Comparison of ENCODE assay signal across 9 mouse cellular contexts in genomic region chr11:94243422-94244180, GRCm38 (mm10). TPM values are rescaled to one million over a fixed set of nuclear protein-coding genes. Genes with fewer than 3 reads are reported as not detected.
DNase-seq lines count a peak whose midpoint lies in the region; ATAC-seq and TF ChIP-seq lines count a peak whose summit lies in the region.
"Had no signal": no experiment of that assay in that cellular context is flagged by ENCODE, and none has a peak within 500 bp of the region (broad histone marks: within the 10 kb centered on the region; RNA-seq: fewer than 3 reads in every experiment).

No protein-coding gene starts in this region.

- peak overlapping the region; percentile 51; the same call in 1 of the 2 replicates for H3K9ac ChIP-seq in kidney, embryonic 14.5 days (ENCODE audit: low read depth, low read length)
- H3K9ac ChIP-seq in hindbrain, embryonic 16.5 days (ENCODE audit: low read depth, low read length): no peak overlapping the region; the same call in 1 of the 2 replicates
- no peak overlapping the region for H3K9ac ChIP-seq in midbrain, embryonic 14.5 days (replicated peaks; ENCODE audit: low read length)

- H3K9me3 ChIP-seq in kidney, embryonic 14.5 days (ENCODE audit: control insufficient read depth, low read length): no peaks in the 10 kb centered on the region
- H3K9me3 ChIP-seq in hindbrain, embryonic 16.5 days (ENCODE audit: control insufficient read depth, low read length): no peaks in the 10 kb centered on the region
- H3K9me3 ChIP-seq in midbrain, embryonic 14.5 days (ENCODE audit: control insufficient read depth, low read length): no peaks in the 10 kb centered on the region

- H3K27ac ChIP-seq in kidney, embryonic 14.5 days (ENCODE audit: low read depth, low read length): peak overlapping the region; percentile 39; the same call in 1 of the 2 replicates
- no peak overlapping the region for H3K27ac ChIP-seq in brown adipose tissue, adult 24 weeks (replicated peaks; ENCODE audit: low read depth, low read length)
- H3K27ac ChIP-seq in hindbrain, embryonic 16.5 days (ENCODE audit: low read depth, low read length): peak overlapping the region; percentile 64; the same call in 1 of the 2 replicates
- H3K27ac ChIP-seq in midbrain, embryonic 14.5 days (replicated peaks; ENCODE audit: low read depth, low read length): no peak overlapping the region
- no peak overlapping the region for H3K27ac ChIP-seq in kidney, adult 2 months (ENCODE audit: insufficient read depth, low read depth, low read length)

- intact Hi-C loops in left cerebral cortex, postnatal 14 days (cut with DNase I): no loop called here

- DNase-seq in kidney, postnatal 14 days: no peak
- peak; percentile 29 for DNase-seq in midbrain, embryonic 14.5 days
- no peak for DNase-seq in B cell, adult 2 months
- DNase-seq in left cerebral cortex, postnatal 14 days (ENCODE audit: low spot score in 2 of 2): no peak
- DNase-seq in kidney, adult 2 months: no peak

- TF ChIP-seq POLR2A in kidney, adult 2 months (IDR thresholded peaks at IDR 0.05; ENCODE audit: low read depth, low read length): no peak

- H3K27me3 ChIP-seq in kidney, embryonic 14.5 days (ENCODE audit: control insufficient read depth, insufficient read depth, low read length): no peaks in the 10 kb centered on the region
- H3K27me3 ChIP-seq in hindbrain, embryonic 16.5 days (replicated peaks; ENCODE audit: control insufficient read depth, insufficient read depth, low read length): no peaks in the 10 kb centered on the region
- H3K27me3 ChIP-seq in midbrain, embryonic 14.5 days (ENCODE audit: control insufficient read depth, insufficient read depth, low read length): no peaks in the 10 kb centered on the region
- no peaks in the 10 kb centered on the region for H3K27me3 ChIP-seq in kidney, adult 2 months (replicated peaks; ENCODE audit: control insufficient read depth, insufficient read depth, low read length)

- peak; percentile 13; the same call in 1 of the 2 replicates for ATAC-seq in kidney, embryonic 14.5 days (ENCODE audit: low FRiP score, low TSS enrichment)
- ATAC-seq in hindbrain, embryonic 16.5 days: no peak
- no peak for ATAC-seq in midbrain, embryonic 14.5 days (ENCODE audit: low FRiP score, low TSS enrichment)

- no peak for TF ChIP-seq CTCF in kidney, adult 2 months (conservative IDR thresholded peaks at IDR 0.05; ENCODE audit: insufficient read depth, insufficient read length, low read depth, low read length)

- H3K4me3 ChIP-seq in kidney, embryonic 14.5 days (ENCODE audit: low read length): peak overlapping the region; percentile 28
- peak overlapping the region; percentile 39 for H3K4me3 ChIP-seq in brown adipose tissue, adult 24 weeks (ENCODE audit: insufficient read depth, low read depth, low read length)
- peak overlapping the region; percentile 12; the same call in 1 of the 2 replicates for H3K4me3 ChIP-seq in hindbrain, embryonic 16.5 days (ENCODE audit: low read length)
- H3K4me3 ChIP-seq in midbrain, embryonic 14.5 days (replicated peaks; ENCODE audit: low read depth, low read length): no peak overlapping the region
- H3K4me3 ChIP-seq in kidney, adult 2 months (ENCODE audit: insufficient read depth, low read depth, low read length): no peak overlapping the region

- H3K4me1 ChIP-seq in kidney, embryonic 14.5 days (ENCODE audit: control insufficient read depth, insufficient read depth, low read length): peaks cover 39% of the 10 kb centered on the region
- H3K4me1 ChIP-seq in brown adipose tissue, adult 24 weeks (ENCODE audit: control insufficient read depth, insufficient read depth, insufficient read length, low read length): no peaks in the 10 kb centered on the region
- H3K4me1 ChIP-seq in hindbrain, embryonic 16.5 days (ENCODE audit: control insufficient read depth, insufficient read depth, low read depth, low read length): peaks cover 31% of the 10 kb centered on the region
- H3K4me1 ChIP-seq in midbrain, embryonic 14.5 days (ENCODE audit: control insufficient read depth, insufficient read depth, low read length): peaks cover 26% of the 10 kb centered on the region
- H3K4me1 ChIP-seq in kidney, adult 2 months (ENCODE audit: control insufficient read depth, insufficient read depth, low read length): no peaks in the 10 kb centered on the region

- 19% methylated on average over 15 of the region's 15 CpGs for WGBS in kidney, embryonic 14.5 days
- 34% methylated on average over 15 of the region's 15 CpGs for WGBS in hindbrain, embryonic 16.5 days
- WGBS in midbrain, embryonic 14.5 days: 33% methylated on average over 15 of the region's 15 CpGs
- 39% methylated on average over 15 of the region's 15 CpGs for WGBS in kidney, adult 2 months

- peak overlapping the region; percentile 68 for H3K4me2 ChIP-seq in kidney, embryonic 14.5 days (replicated peaks; ENCODE audit: low read depth, low read length)
- H3K4me2 ChIP-seq in hindbrain, embryonic 16.5 days (ENCODE audit: low read length): peak overlapping the region; percentile 54
- peak overlapping the region; percentile 49 for H3K4me2 ChIP-seq in midbrain, embryonic 14.5 days (ENCODE audit: low read length)

- no peaks in the 10 kb centered on the region for H3K36me3 ChIP-seq in kidney, embryonic 14.5 days (ENCODE audit: control insufficient read depth, insufficient read depth, low read length)
- H3K36me3 ChIP-seq in hindbrain, embryonic 16.5 days (ENCODE audit: control insufficient read depth, insufficient read depth, low read length): no peaks in the 10 kb centered on the region
- H3K36me3 ChIP-seq in midbrain, embryonic 14.5 days (ENCODE audit: control insufficient read depth, insufficient read depth, low read length): no peaks in the 10 kb centered on the region
- H3K36me3 ChIP-seq in kidney, adult 2 months (ENCODE audit: control insufficient read depth, insufficient read depth, low read length): no peaks in the 10 kb centered on the region

RNA-seq across cellular contexts. Expression of gene Wfikkn2, which starts 2.2 kb away (rescaled TPM):
- 0.79 and 1.2 TPM in 2 replicates for polyA plus RNA-seq in kidney, embryonic 14.5 days (2014; fragmentation: Nextera tagmentation; extraction: Ambion mirVana)
- 0.28 and 0.54 TPM in 2 replicates for polyA plus RNA-seq in brown adipose tissue, adult 24 weeks (2012; ENCODE audit: insufficient read depth, insufficient read length, missing spikeins)
- polyA plus RNA-seq in hindbrain, embryonic 16.5 days (2015; fragmentation: Nextera tagmentation; extraction: Ambion mirVana): 9.3 and 10.2 TPM in 2 replicates
- 0.47 and 2.0 TPM in 2 replicates for polyA plus RNA-seq in midbrain, embryonic 14.5 days (2014; fragmentation: Nextera tagmentation; extraction: Ambion mirVana)
- total RNA-seq in left cerebral cortex, postnatal 14 days (2021): 1 to 10 TPM; 1.4 to 1.8 TPM
- 0.33 and 0.38 TPM in 2 replicates for polyA plus RNA-seq in kidney, adult 2 months (2012; rRNA removed)

RNA-seq across cellular contexts. Expression of gene Tob1, which starts 32.3 kb away (rescaled TPM):
- 27.2 and 36.6 TPM in 2 replicates for polyA plus RNA-seq in kidney, embryonic 14.5 days (2014; fragmentation: Nextera tagmentation; extraction: Ambion mirVana)
- 172 and 175 TPM in 2 replicates for polyA plus RNA-seq in brown adipose tissue, adult 24 weeks (2012; ENCODE audit: insufficient read depth, insufficient read length, missing spikeins)
- 29.1 and 29.2 TPM in 2 replicates for polyA plus RNA-seq in hindbrain, embryonic 16.5 days (2015; fragmentation: Nextera tagmentation; extraction: Ambion mirVana)
- polyA plus RNA-seq in midbrain, embryonic 14.5 days (2014; fragmentation: Nextera tagmentation; extraction: Ambion mirVana): 29.5 and 34.7 TPM in 2 replicates
- total RNA-seq in left cerebral cortex, postnatal 14 days (2021): 10 to 100 TPM; 33.7 to 37.3 TPM
- 45.0 and 54.8 TPM in 2 replicates for polyA plus RNA-seq in kidney, adult 2 months (2012; rRNA removed)

RNA-seq across cellular contexts. Expression of gene Gm21885, which starts 38.1 kb away (rescaled TPM):
- 1.0 TPM in 1 of 2 replicates, not detected in the other for polyA plus RNA-seq in kidney, embryonic 14.5 days (2014; fragmentation: Nextera tagmentation; extraction: Ambion mirVana)
- not detected in 2 replicates for polyA plus RNA-seq in brown adipose tissue, adult 24 weeks (2012; ENCODE audit: insufficient read depth, insufficient read length, missing spikeins)
- polyA plus RNA-seq in hindbrain, embryonic 16.5 days (2015; fragmentation: Nextera tagmentation; extraction: Ambion mirVana): 0.86 TPM in 1 of 2 replicates, not detected in the other
- 0.50 and 0.57 TPM in 2 replicates for polyA plus RNA-seq in midbrain, embryonic 14.5 days (2014; fragmentation: Nextera tagmentation; extraction: Ambion mirVana)
- total RNA-seq in left cerebral cortex, postnatal 14 days (2021): not detected
- polyA plus RNA-seq in kidney, adult 2 months (2012; rRNA removed): not detected in 2 replicates
- total RNA-seq: liver, adult 2 months had no signal

Comparison
In these comparisons a context has a peak if more than half of its experiments do, and no peak if none do; other contexts are left out.
1. H3K27ac ChIP-seq: peak in kidney, embryonic 14.5 days (single experiment) and hindbrain, embryonic 16.5 days (single experiment); none in brown adipose tissue, adult 24 weeks (single experiment), midbrain, embryonic 14.5 days (single experiment) and kidney, adult 2 months (single experiment).
2. H3K4me3 ChIP-seq: peak in kidney, embryonic 14.5 days (single experiment), brown adipose tissue, adult 24 weeks (single experiment) and hindbrain, embryonic 16.5 days (single experiment); none in midbrain, embryonic 14.5 days (single experiment) and kidney, adult 2 months (single experiment).
3. Peak in every context shown above with its lines, with median percentiles within 50 percentile points of each other: H3K4me2 ChIP-seq.